Mouse (Mus musculus): ENCODE data around the gene Tcf12. TPM values are rescaled to one million over a fixed set of nuclear protein-coding genes. Genes with fewer than 3 reads are reported as not detected.

Gene Tcf12
- total and polyA plus RNA-seq, 2 experiments = 18.4 to 19.2 TPM

GRCm38 (mm10) chr9:71827371-71827770 lies 284.3 kb downstream of the Tcf12 start:
- Histone ChIP-seq H3K27me3 (ENCODE audit: control insufficient read depth, insufficient read depth, low read length) (no peaks in the 10 kb centered on the region), H3K36me3 (ENCODE audit: control insufficient read depth, insufficient read depth, low read length) (no peaks in the 10 kb centered on the region), H3K4me3 (ENCODE audit: insufficient read depth, low read depth, low read length) (no peak overlapping the region), H3K27ac (replicated peaks; ENCODE audit: insufficient read depth, low read depth, low read length) (no peak overlapping the region), H3K9ac (ENCODE audit: low read depth, low read length) (no peak overlapping the region), H3K4me1 (ENCODE audit: control insufficient read depth, insufficient read depth, low read length) (no peaks in the 10 kb centered on the region; the same call in 1 of the 2 replicates), H3K79me2 (ENCODE audit: control insufficient read depth, insufficient read depth, low read length) (no peaks in the 10 kb centered on the region)
- WGBS = 92% methylated on average over 5 of the region's 5 CpGs
- TF ChIP-seq CTCF (IDR thresholded peaks at IDR 0.05; ENCODE audit: low read depth, low read length) = no peak
- TF ChIP-seq POLR2A (IDR thresholded peaks at IDR 0.05; ENCODE audit: extremely low read depth, insufficient read depth, low read length) = no peak
- no peak for DNase-seq (ENCODE audit: extremely low read depth, low read depth, low spot score)

- Histone ChIP-seq H3K36me3 (ENCODE audit: control insufficient read depth, insufficient read depth, low read length) (no peaks in the 10 kb centered on the region), H3K9ac (ENCODE audit: low read depth, low read length) (no peak overlapping the region), H3K27ac (replicated peaks; ENCODE audit: insufficient read depth, low read depth, low read length) (no peak overlapping the region; the same call in 1 of the 2 replicates), H3K4me1 (ENCODE audit: control insufficient read depth, insufficient read depth, low read length) (no peaks in the 10 kb centered on the region; the same call in 1 of the 2 replicates), H3K79me2 (ENCODE audit: control insufficient read depth, insufficient read depth, low read length) (no peaks in the 10 kb centered on the region), H3K4me3 (ENCODE audit: insufficient read depth, low read depth, low read length) (no peak overlapping the region), H3K27me3 (ENCODE audit: control insufficient read depth, insufficient read depth, low read length) (no peaks in the 10 kb centered on the region)
- DNase-seq (ENCODE audit: extremely low read depth, low read depth, low spot score) = no peak
- 68% methylated on average over 12 of the region's 12 CpGs for WGBS
- TF ChIP-seq CTCF (IDR thresholded peaks at IDR 0.05; ENCODE audit: low read depth, low read length) (no peak), POLR2A (IDR thresholded peaks at IDR 0.05; ENCODE audit: extremely low read depth, insufficient read depth, low read length) (no peak)
These were observed 285.6 kb downstream of the Tcf12 start for GRCm38 (mm10) chr9:71826040-71826525.

- Histone ChIP-seq H3K27ac (replicated peaks; ENCODE audit: insufficient read depth, low read depth, low read length) (no peak overlapping the region), H3K79me2 (ENCODE audit: control insufficient read depth, insufficient read depth, low read length) (no peaks in the 10 kb centered on the region), H3K4me1 (ENCODE audit: control insufficient read depth, insufficient read depth, low read length) (no peaks in the 10 kb centered on the region; the same call in 1 of the 2 replicates), H3K9ac (ENCODE audit: low read depth, low read length) (no peak overlapping the region), H3K36me3 (ENCODE audit: control insufficient read depth, insufficient read depth, low read length) (no peaks in the 10 kb centered on the region), H3K27me3 (ENCODE audit: control insufficient read depth, insufficient read depth, low read length) (no peaks in the 10 kb centered on the region), H3K4me3 (ENCODE audit: insufficient read depth, low read depth, low read length) (no peak overlapping the region)
- TF ChIP-seq CTCF (IDR thresholded peaks at IDR 0.05; ENCODE audit: low read depth, low read length) = no peak
- TF ChIP-seq POLR2A (IDR thresholded peaks at IDR 0.05; ENCODE audit: extremely low read depth, insufficient read depth, low read length) = no peak
- WGBS = 83% methylated on average over 3 of the region's 3 CpGs
- no peak for DNase-seq (ENCODE audit: extremely low read depth, low read depth, low spot score)
These were observed 289.7 kb downstream of the Tcf12 start for GRCm38 (mm10) chr9:71822003-71822402.

GRCm38 (mm10) chr9:71818453-71818852 lies 293.2 kb downstream of the Tcf12 start:
- 79% methylated on average over 7 of the region's 7 CpGs for WGBS
- no peaks in the 10 kb centered on the region for H3K79me2 ChIP-seq (ENCODE audit: control insufficient read depth, insufficient read depth, low read length)
- no peaks in the 10 kb centered on the region for H3K27me3 ChIP-seq (ENCODE audit: control insufficient read depth, insufficient read depth, low read length)
- H3K36me3 ChIP-seq (ENCODE audit: control insufficient read depth, insufficient read depth, low read length) = no peaks in the 10 kb centered on the region
- no peak overlapping the region for H3K9ac ChIP-seq (ENCODE audit: low read depth, low read length)
- TF ChIP-seq POLR2A (IDR thresholded peaks at IDR 0.05; ENCODE audit: extremely low read depth, insufficient read depth, low read length) (no peak), CTCF (IDR thresholded peaks at IDR 0.05; ENCODE audit: low read depth, low read length) (no peak)
- no peak overlapping the region for H3K27ac ChIP-seq (replicated peaks; ENCODE audit: insufficient read depth, low read depth, low read length)
- H3K4me1 ChIP-seq (ENCODE audit: control insufficient read depth, insufficient read depth, low read length) = no peaks in the 10 kb centered on the region
- DNase-seq (ENCODE audit: extremely low read depth, low read depth, low spot score) = no peak
- H3K4me3 ChIP-seq (ENCODE audit: insufficient read depth, low read depth, low read length) = no peak overlapping the region

GRCm38 (mm10) chr9:71816121-71816520 lies 295.6 kb downstream of the Tcf12 start:
- Histone ChIP-seq H3K27ac (replicated peaks; ENCODE audit: insufficient read depth, low read depth, low read length) (no peak overlapping the region), H3K9ac (ENCODE audit: low read depth, low read length) (no peak overlapping the region), H3K4me1 (ENCODE audit: control insufficient read depth, insufficient read depth, low read length) (no peaks in the 10 kb centered on the region), H3K27me3 (ENCODE audit: control insufficient read depth, insufficient read depth, low read length) (no peaks in the 10 kb centered on the region), H3K36me3 (ENCODE audit: control insufficient read depth, insufficient read depth, low read length) (no peaks in the 10 kb centered on the region), H3K79me2 (ENCODE audit: control insufficient read depth, insufficient read depth, low read length) (no peaks in the 10 kb centered on the region), H3K4me3 (ENCODE audit: insufficient read depth, low read depth, low read length) (no peak overlapping the region)
- no peak for DNase-seq (ENCODE audit: extremely low read depth, low read depth, low spot score)
- WGBS = 69% methylated on average over 3 of the region's 3 CpGs
- TF ChIP-seq POLR2A (IDR thresholded peaks at IDR 0.05; ENCODE audit: extremely low read depth, insufficient read depth, low read length) = no peak
- TF ChIP-seq CTCF (IDR thresholded peaks at IDR 0.05; ENCODE audit: low read depth, low read length) = no peak

GRCm38 (mm10) chr9:71813565-71813964 lies 298.1 kb downstream of the Tcf12 start:
- Histone ChIP-seq H3K36me3 (ENCODE audit: control insufficient read depth, insufficient read depth, low read length) (no peaks in the 10 kb centered on the region), H3K27me3 (ENCODE audit: control insufficient read depth, insufficient read depth, low read length) (no peaks in the 10 kb centered on the region), H3K27ac (replicated peaks; ENCODE audit: insufficient read depth, low read depth, low read length) (no peak overlapping the region), H3K4me3 (ENCODE audit: insufficient read depth, low read depth, low read length) (no peak overlapping the region), H3K9ac (ENCODE audit: low read depth, low read length) (no peak overlapping the region), H3K79me2 (ENCODE audit: control insufficient read depth, insufficient read depth, low read length) (no peaks in the 10 kb centered on the region), H3K4me1 (ENCODE audit: control insufficient read depth, insufficient read depth, low read length) (no peaks in the 10 kb centered on the region)
- no peak for DNase-seq (ENCODE audit: extremely low read depth, low read depth, low spot score)
- 85% methylated on average over 3 of the region's 3 CpGs for WGBS
- no peak for TF ChIP-seq CTCF (IDR thresholded peaks at IDR 0.05; ENCODE audit: low read depth, low read length)
- TF ChIP-seq POLR2A (IDR thresholded peaks at IDR 0.05; ENCODE audit: extremely low read depth, insufficient read depth, low read length) = no peak
